Mouse (Mus musculus): ENCODE data around the gene Adamts14. TPM values are rescaled to one million over a fixed set of nuclear protein-coding genes. Genes with fewer than 3 reads are reported as not detected.
A peak's percentile ranks its signal among the peaks of the same experiment; 100 is the strongest.

Gene Adamts14
- polyA plus RNA-seq, 1 experiment from 2014 or later = 2.8 TPM

GRCm38 (mm10) chr10:61219318-61219717 lies 53.9 kb downstream of the Adamts14 start:
- Histone ChIP-seq H3K36me3 (peaks cover 11% of the 10 kb centered on the region; the same call in 1 of the 2 replicates), H3K27ac (no peak overlapping the region), H3K4me3 (no peak overlapping the region), H3K9me3 (peaks cover 13% of the 10 kb centered on the region), H3K4me2 (replicated peaks) (no peak overlapping the region), H3K27me3 (no peaks in the 10 kb centered on the region), H3K9ac (no peak overlapping the region), H3K4me1 (no peaks in the 10 kb centered on the region)
- WGBS = 96% methylated on average over 4 of the region's 4 CpGs
- ATAC-seq (ENCODE audit: low FRiP score, low read depth) = no peak

DNA sequence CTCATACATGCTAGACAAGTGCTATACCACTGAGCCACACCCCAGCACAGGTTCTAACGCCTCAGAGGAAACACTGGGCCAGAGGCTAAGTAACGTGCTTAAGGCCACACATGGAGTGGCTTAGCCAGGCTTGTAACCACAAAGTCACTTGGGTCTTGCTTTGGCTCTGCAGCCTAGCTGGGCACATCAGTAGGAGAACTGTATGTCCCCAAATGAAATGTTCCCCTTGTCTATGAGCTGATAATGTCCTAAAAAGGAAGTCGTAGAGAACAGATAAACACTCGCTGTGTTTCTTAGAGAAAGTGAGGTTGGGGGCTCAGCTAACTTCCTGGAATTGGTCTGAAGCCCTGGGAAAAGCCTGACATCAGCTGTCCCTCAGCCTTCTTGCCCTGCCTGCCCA lies 57.1 kb downstream of the Adamts14 start:
- Histone ChIP-seq H3K4me2 (replicated peaks) (no peak overlapping the region), H3K36me3 (peaks cover 11% of the 10 kb centered on the region; the same call in 1 of the 2 replicates), H3K9me3 (peaks cover 13% of the 10 kb centered on the region), H3K27ac (no peak overlapping the region), H3K9ac (no peak overlapping the region), H3K4me1 (peaks cover 9% of the 10 kb centered on the region; the same call in 1 of the 2 replicates), H3K27me3 (peaks cover 9% of the 10 kb centered on the region), H3K4me3 (no peak overlapping the region)
- ATAC-seq (ENCODE audit: low FRiP score, low read depth) = no peak
- WGBS = 78% methylated on average over 4 of the region's 4 CpGs

- WGBS = 92% methylated on average over 6 of the region's 6 CpGs
- Histone ChIP-seq H3K4me2 (replicated peaks) (no peak overlapping the region), H3K9ac (no peak overlapping the region), H3K4me3 (no peak overlapping the region), H3K9me3 (peaks cover 13% of the 10 kb centered on the region), H3K27me3 (peaks cover 9% of the 10 kb centered on the region), H3K36me3 (peaks cover 11% of the 10 kb centered on the region; the same call in 1 of the 2 replicates), H3K4me1 (peaks cover 9% of the 10 kb centered on the region; the same call in 1 of the 2 replicates), H3K27ac (no peak overlapping the region)
- no peak for ATAC-seq (ENCODE audit: low FRiP score, low read depth)
Observed at GRCm38 (mm10) chr10:61215658-61216057, 57.6 kb downstream of the Adamts14 start.

DNA sequence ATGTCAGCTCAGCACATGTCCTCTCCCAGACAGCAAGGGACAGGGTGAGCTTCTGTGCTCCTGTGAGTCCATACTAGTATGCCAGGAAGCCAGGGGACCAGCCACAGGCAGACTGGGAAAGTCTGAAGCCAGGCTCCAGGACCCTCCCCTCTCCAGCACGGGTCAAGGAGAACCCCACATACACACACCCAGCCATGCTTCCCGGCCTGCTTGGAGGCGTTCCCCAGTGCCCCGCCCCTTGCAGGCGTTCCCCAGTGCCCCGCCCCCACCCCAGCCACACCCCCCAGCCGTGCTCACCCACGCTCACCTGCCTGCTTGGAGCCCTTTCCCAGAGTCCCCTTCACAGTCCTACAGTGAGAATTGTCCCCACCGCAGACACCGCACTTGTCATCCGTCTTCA lies 60.4 kb downstream of the Adamts14 start:
- Histone ChIP-seq H3K9ac (no peak overlapping the region), H3K9me3 (0 out of 2 replicates have a peak, but pooled peaks cover 4% of the 10 kb centered on the region), H3K36me3 (peaks cover 4% of the 10 kb centered on the region; the same call in 1 of the 2 replicates), H3K27ac (no peak overlapping the region), H3K4me1 (peaks cover 9% of the 10 kb centered on the region; the same call in 1 of the 2 replicates), H3K4me3 (no peak overlapping the region), H3K4me2 (replicated peaks) (peak overlapping the region; percentile 25; the same call in 1 of the 2 replicates), H3K27me3 (peaks cover 9% of the 10 kb centered on the region)
- no peak; the same call in 1 of the 2 replicates for ATAC-seq (ENCODE audit: low FRiP score, low read depth)
- WGBS = 8% methylated on average over 11 of the region's 11 CpGs

- no peak overlapping the region for H3K27ac ChIP-seq
- H3K4me1 ChIP-seq = peaks cover 9% of the 10 kb centered on the region; the same call in 1 of the 2 replicates
- H3K9ac ChIP-seq = no peak overlapping the region
- H3K27me3 ChIP-seq = peaks cover 9% of the 10 kb centered on the region
- H3K9me3 ChIP-seq = 0 out of 2 replicates have a peak, but pooled peaks cover 4% of the 10 kb centered on the region
- peaks cover 4% of the 10 kb centered on the region; the same call in 1 of the 2 replicates for H3K36me3 ChIP-seq
- no peak for ATAC-seq (ENCODE audit: low FRiP score, low read depth)
- no peak overlapping the region for H3K4me3 ChIP-seq
- 10% methylated on average over 13 of the region's 13 CpGs for WGBS
- H3K4me2 ChIP-seq (replicated peaks) = no peak overlapping the region
Observed at GRCm38 (mm10) chr10:61211743-61212142, 61.5 kb downstream of the Adamts14 start.

DNA sequence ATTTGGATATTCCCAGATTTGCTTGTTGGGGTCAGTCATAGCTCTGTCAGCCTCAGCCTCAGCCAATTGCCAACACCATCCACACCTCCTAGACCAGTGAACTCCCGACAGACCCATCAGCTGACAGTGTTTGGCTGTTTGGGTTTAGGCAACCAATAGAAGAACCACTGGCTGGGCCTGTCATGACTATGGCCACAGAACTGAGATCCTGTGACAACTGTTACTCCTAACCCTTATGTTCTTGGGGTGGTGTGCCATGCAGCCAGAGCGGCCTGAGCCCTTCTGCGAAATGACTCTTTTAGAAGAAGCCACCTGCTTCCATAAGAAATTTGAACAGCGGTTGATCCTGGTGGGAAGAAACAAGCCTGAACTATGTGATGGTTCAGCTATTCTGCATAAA lies 62.1 kb downstream of the Adamts14 start:
- peaks cover 9% of the 10 kb centered on the region for H3K27me3 ChIP-seq
- peaks cover 4% of the 10 kb centered on the region; the same call in 1 of the 2 replicates for H3K36me3 ChIP-seq
- H3K4me2 ChIP-seq (replicated peaks) = no peak overlapping the region
- H3K4me3 ChIP-seq = no peak overlapping the region
- 0 out of 2 replicates have a peak, but pooled peaks cover 4% of the 10 kb centered on the region for H3K9me3 ChIP-seq
- WGBS = 74% methylated on average over 4 of the region's 4 CpGs
- H3K4me1 ChIP-seq = peaks cover 9% of the 10 kb centered on the region; the same call in 1 of the 2 replicates
- H3K27ac ChIP-seq = no peak overlapping the region
- no peak overlapping the region for H3K9ac ChIP-seq
- ATAC-seq (ENCODE audit: low FRiP score, low read depth) = no peak

GRCm38 (mm10) chr10:61208114-61208684 lies 65.0 kb downstream of the Adamts14 start:
- Histone ChIP-seq H3K27me3 (peaks cover 5% of the 10 kb centered on the region; the same call in 1 of the 2 replicates), H3K36me3 (no peaks in the 10 kb centered on the region), H3K9ac (no peak overlapping the region), H3K9me3 (no peaks in the 10 kb centered on the region), H3K4me3 (no peak overlapping the region), H3K27ac (no peak overlapping the region), H3K4me2 (replicated peaks) (no peak overlapping the region), H3K4me1 (peaks cover 9% of the 10 kb centered on the region; the same call in 1 of the 2 replicates)
- ATAC-seq (ENCODE audit: low FRiP score, low read depth) = peak; percentile 44; the same call in 1 of the 2 replicates
- 77% methylated on average over 9 of the region's 9 CpGs for WGBS

- H3K4me3 ChIP-seq = no peak overlapping the region
- ATAC-seq (ENCODE audit: low FRiP score, low read depth) = no peak
- no peaks in the 10 kb centered on the region for H3K36me3 ChIP-seq
- no peaks in the 10 kb centered on the region for H3K27me3 ChIP-seq
- WGBS = 60% methylated on average over 3 of the region's 3 CpGs
- no peak overlapping the region for H3K4me2 ChIP-seq (replicated peaks)
- H3K27ac ChIP-seq = no peak overlapping the region
- H3K9ac ChIP-seq = no peak overlapping the region
- peaks cover 8% of the 10 kb centered on the region; the same call in 1 of the 2 replicates for H3K4me1 ChIP-seq
- no peaks in the 10 kb centered on the region for H3K9me3 ChIP-seq
Observed at GRCm38 (mm10) chr10:61203930-61204329, 69.3 kb downstream of the Adamts14 start.

DNA sequence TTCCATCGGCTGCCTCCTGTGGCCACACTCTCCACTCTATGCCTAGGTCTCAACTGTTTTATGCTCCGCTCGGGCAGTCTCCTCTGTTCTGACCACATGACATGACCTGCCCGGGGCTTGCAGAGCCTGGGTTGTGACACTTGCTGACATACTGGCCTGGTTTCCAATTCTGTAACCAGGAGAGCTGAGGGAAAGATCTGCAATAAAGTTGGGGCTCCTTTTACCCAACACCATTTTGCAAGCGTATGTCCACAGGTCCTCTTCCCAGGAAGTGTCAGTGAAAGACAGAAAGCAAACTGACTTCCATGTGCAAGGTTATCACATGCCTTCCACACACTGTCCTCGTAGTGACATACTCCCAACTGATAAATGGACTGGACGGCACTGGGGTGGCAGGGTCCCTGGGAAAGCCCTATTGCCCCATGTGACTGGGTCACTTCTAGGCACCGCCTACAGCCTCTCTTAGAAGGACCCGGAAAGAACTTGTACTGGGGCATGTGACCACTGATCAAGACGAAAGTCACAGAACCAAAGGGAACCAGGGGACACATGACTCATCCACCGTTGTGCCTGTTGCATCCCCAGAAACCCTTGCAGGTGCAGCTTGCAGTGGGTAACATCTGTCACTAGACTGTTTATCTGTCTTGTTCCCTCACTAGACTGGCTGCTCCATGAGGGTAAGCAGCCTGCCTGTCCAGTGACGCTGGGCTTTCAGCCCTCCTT lies 71.5 kb downstream of the Adamts14 start:
- Histone ChIP-seq H3K9ac (no peak overlapping the region), H3K27ac (no peak overlapping the region)
- no peak for ATAC-seq (ENCODE audit: low FRiP score, low read depth)

DNA sequence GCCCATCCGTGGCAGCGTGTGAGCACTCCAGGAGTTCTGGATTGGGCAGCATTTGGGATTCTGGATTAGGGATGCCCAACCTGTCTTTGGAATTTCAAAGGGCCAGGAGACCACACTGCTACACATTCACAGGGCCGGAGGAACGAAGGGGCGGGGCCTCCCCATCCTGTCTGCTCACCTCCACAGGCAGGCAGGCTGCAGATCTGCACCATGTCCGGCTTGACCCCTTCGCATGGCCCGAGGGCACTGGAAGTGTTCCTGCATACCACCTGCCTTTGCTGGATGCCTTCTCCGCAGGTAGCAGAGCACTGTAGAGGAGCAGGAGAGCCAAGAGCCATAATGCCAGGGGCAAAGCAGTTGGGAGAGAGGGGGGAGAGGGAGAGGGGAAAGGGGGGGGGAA lies 72.2 kb downstream of the Adamts14 start:
- Histone ChIP-seq H3K9me3 (no peaks in the 10 kb centered on the region), H3K4me2 (replicated peaks) (no peak overlapping the region), H3K9ac (no peak overlapping the region), H3K4me3 (no peak overlapping the region), H3K27me3 (no peaks in the 10 kb centered on the region), H3K4me1 (peaks cover 8% of the 10 kb centered on the region; the same call in 1 of the 2 replicates), H3K36me3 (no peaks in the 10 kb centered on the region), H3K27ac (no peak overlapping the region)
- 40% methylated on average over 9 of the region's 9 CpGs for WGBS
- ATAC-seq (ENCODE audit: low FRiP score, low read depth) = no peak

More for the DNA sequence above, 71.5 kb downstream of the Adamts14 start:
- Histone ChIP-seq H3K36me3 (no peaks in the 10 kb centered on the region), H3K4me1 (peaks cover 8% of the 10 kb centered on the region; the same call in 1 of the 2 replicates), H3K4me3 (no peak overlapping the region), H3K27me3 (no peaks in the 10 kb centered on the region), H3K9me3 (no peaks in the 10 kb centered on the region), H3K4me2 (replicated peaks) (no peak overlapping the region)
- 82% methylated on average over 12 of the region's 12 CpGs for WGBS

GRCm38 (mm10) chr10:61200232-61200820 lies 72.9 kb downstream of the Adamts14 start:
- Histone ChIP-seq H3K9ac (no peak overlapping the region), H3K4me1 (peaks cover 8% of the 10 kb centered on the region; the same call in 1 of the 2 replicates)

More at GRCm38 (mm10) chr10:61200232-61200820, 72.9 kb downstream of the Adamts14 start:
- H3K27me3 ChIP-seq = no peaks in the 10 kb centered on the region
- no peak for ATAC-seq (ENCODE audit: low FRiP score, low read depth)
- H3K4me2 ChIP-seq (replicated peaks) = no peak overlapping the region
- no peak overlapping the region for H3K27ac ChIP-seq
- no peaks in the 10 kb centered on the region for H3K9me3 ChIP-seq
- no peaks in the 10 kb centered on the region for H3K36me3 ChIP-seq
- H3K4me3 ChIP-seq = no peak overlapping the region
- 75% methylated on average over 7 of the region's 7 CpGs for WGBS

Measured in limb, embryonic 13.5 days (tissue).